Mouse (Mus musculus): Measurements from ENCODE around the gene Selenos.

GRCm38 (mm10) chr7:66076411-66076810 lies 3.0 kb upstream of the Selenos start:
- TF ChIP-seq CTCF (IDR thresholded peaks at IDR 0.05; ENCODE audit: control insufficient read depth, insufficient read depth, insufficient read length) = no peak
- TF ChIP-seq MYOG (IDR thresholded peaks at IDR 0.05; ENCODE audit: control insufficient read depth, extremely low read depth, insufficient read length) = no peak
- TF ChIP-seq MAX (IDR thresholded peaks at IDR 0.05) = no peak
- TF ChIP-seq CEBPB (IDR thresholded peaks at IDR 0.05; ENCODE audit: low read depth) = no peak
- no peak for TF ChIP-seq USF1 (IDR thresholded peaks at IDR 0.05; ENCODE audit: low read depth)
- TF ChIP-seq FOSL1 (IDR thresholded peaks at IDR 0.05; ENCODE audit: insufficient read depth, low read length, poor library complexity, severe bottlenecking) = no peak
